Mouse (Mus musculus): ENCODE measurements at regions not wholly inside any gene's neighbourhood (a gene's known extent, or its start where the extent isn't known, plus 50 kb on each side); places are given as distances from the start of the nearest gene placed in this dataset.
"Not testable (repeated sequence)": the region's sequence is repeated elsewhere in the genome, so short reads cannot be mapped to it uniquely, and the experiment has no call there.

DNA sequence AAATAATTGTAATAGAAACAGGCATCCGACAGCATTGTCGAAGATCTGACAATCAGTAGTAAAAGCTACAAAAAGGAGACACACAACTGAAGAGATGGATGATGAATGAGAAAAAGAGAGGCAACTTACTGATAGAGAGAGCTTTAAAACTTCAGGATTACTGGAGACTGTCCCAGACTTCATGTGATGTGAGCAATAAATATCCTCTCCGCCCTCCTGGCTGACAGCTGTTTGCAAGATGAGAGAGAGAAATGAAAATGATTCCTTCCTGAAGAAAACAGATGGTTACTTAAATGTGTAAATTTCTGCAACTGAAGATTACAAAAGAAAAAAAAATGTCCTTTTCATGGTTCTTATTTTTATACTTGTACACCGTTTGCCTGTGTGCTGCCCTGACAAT, 306.7 kb upstream of the Ncam2 start:
- no peak for DNase-seq (ENCODE audit: extremely low spot score)

DNA sequence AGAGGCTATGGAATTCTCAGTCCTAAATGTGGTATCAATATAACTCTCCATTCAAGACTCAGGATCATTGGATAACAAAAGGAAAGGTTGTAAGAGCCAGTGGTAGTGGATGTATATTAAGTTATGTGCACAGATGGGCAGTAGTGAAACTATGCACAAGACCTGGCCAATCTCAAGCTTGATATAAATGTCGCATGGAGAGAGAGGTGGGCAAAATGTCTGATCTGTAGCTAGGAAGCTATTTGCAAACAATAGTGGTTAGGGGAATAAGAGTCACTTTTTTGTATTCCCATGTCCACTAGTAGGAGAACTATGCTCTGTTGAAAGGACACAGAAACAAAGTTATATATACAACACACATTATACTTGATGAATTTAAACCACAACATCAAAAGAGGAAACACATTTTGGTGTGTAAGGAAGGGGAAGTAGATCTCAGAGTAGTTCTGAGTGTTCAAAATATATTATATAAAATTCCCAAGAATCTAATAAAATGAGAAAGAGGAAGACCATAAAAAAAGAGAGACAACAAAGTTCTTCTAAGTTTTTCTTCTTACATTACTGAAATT, 279.7 kb upstream of the Ncam2 start:
- no peak for DNase-seq (ENCODE audit: extremely low spot score)

DNA sequence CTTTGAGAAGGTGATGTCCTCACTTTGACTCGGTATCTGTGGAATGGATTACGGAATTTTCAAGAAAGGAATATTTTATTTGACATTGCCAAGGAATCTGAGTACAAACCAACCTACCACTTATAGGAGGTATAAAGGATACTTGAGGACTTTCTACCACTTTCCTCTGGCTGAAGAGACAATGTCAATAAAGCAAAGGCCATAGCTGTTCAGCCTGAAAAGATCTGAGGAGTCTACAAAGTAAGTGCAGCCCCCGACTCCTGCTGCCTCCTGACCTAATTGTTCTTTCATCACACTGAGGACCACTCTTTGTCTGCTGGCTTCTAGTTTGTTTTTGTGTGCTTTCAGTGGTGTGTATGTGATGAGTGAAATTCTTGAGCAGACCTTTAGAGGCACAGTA, 269.5 kb upstream of the Ncam2 start:
- DNase-seq (ENCODE audit: extremely low spot score), result no peak

DNA sequence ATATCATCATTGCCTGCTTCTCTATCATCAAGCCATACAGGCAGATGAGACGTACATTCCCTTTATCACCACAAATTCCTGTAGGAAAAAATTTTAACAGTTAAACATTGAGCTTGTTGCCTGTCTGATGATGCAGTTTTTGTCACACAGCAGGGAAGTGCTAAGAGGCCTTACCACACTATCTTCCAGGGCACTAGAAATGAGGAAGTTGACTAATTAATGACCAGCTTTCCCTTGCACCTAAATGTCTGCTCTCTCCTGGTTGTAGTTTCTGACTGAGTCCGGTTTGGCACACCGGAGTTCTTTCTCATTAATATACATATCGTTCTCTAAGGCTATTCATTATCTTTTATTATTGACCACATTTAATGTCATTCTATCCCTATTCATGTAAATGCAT, 269.0 kb upstream of the Ncam2 start:
- DNase-seq (ENCODE audit: extremely low spot score), result no peak

DNA sequence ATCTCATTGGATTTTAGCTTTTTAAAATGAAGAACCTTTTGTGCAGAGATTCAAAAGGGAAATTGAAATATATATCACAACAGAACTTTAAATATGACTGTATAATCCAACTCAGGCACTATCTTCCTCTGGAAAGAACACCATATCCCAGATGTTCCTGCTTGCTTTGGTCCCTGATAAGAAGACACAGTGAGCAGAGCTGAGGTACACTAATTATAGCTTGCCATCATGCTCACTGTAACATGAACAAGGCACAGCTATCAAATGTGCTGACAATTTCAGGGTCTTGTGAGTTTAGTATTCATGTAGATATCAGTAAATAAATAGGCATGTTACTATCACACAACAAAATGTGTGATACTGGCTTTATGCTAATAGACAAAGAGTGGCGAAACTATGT, 264.8 kb upstream of the Ncam2 start:
- no peak for DNase-seq (ENCODE audit: extremely low spot score)

DNA sequence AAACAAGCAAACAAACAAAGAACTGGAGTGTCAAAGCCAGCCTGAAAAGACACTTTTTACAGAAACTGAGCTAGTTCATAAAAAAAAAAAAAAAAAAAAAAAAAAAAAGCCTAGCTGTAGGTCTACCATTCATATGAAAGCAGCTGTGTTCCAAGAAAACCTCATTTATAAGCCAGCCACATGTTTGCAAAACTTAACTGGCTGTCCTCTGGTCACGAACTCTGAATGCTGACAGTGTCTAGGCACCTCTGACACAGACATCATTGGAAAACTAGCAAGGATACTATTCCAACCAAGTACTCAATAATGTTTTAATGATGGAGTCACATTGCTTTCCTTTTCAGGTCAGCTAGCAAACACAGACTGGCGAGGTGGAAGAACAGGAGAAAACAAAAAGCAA, 238.4 kb upstream of the Ncam2 start:
- no peak for DNase-seq (ENCODE audit: extremely low spot score)

DNA sequence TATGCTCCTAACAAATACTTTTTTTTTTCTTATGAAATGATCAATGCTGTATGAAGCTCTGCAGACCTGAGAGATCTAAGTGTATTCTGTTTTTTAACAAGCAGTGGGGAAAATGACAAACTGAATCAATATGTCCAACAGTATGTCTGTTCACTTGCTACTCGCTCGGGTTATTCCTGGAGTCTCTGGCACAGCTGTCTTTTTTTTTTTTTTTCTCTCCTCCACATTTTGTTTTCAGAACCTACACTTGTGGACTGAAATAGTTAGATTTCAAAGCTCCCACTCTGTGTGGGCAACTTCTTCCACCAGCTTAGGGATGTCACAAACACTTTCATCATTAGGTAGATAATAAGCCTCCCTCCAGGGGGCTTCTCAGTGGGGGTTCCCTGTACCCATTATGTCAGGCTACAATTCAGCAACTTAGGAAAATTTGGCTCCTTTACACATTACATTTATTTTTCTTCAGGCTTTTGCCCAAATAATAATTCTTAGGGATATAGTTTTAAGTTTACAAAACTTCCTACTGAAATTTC, 218.9 kb upstream of the Ncam2 start:
- no peak for DNase-seq (ENCODE audit: extremely low spot score)

DNA sequence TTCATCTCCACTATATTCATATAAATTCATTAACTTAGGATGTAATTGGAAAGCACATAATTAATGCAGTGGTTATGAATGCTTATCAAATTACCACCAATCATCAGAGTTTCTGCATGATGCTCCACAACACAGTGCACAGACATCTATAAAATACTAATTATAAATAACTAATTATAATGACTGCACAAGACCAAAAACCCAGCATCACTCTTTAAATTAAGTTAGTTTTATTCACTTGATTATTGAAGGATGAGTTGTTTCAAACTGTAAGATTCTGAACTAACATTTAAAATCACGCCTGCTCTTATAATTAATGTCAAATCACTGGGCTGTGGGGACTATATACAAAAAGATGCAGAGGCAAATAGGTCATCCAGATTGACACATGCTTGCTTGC, 212.7 kb upstream of the Ncam2 start:
- no peak for DNase-seq (ENCODE audit: extremely low spot score)

DNA sequence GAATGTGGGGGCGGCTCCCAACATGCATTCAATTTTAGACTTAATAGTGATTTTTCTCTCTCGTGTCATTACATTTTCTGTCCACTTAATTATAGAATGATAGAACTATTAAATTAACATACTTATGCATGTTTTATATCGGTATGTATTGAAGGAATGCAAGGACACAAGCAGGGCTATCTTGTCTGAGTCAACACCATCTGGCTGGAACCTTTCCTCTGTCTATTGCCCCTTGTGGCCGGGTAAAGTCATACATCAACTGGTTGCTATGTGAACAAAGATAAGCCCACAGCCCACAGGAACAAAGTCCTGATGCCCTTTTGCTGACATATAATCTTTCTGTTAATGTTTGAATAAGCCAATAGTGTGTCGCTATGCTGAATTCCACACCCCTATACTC, 163.7 kb upstream of the Ncam2 start:
- not testable (repeated sequence) for DNase-seq (ENCODE audit: extremely low spot score)

DNA sequence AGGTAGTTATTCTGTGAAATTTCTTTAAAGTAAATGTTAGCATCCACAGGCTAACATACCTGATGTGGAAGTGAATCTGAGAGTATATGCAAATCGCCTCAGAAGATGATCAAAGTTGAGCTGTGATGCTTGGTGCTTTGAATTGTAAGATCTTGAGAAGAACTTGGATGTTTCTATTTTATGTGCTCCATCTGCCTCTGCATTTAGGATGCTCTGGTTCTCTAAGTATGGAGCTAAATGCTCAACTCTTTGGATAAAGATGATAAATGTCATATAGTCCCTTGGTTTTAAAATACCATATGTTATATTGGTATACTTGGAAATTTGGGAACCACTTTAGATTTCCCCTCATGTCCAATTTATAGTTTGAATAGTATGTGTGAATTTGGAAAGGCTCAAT, 159.2 kb upstream of the Ncam2 start:
- DNase-seq (ENCODE audit: extremely low spot score), result no peak

DNA sequence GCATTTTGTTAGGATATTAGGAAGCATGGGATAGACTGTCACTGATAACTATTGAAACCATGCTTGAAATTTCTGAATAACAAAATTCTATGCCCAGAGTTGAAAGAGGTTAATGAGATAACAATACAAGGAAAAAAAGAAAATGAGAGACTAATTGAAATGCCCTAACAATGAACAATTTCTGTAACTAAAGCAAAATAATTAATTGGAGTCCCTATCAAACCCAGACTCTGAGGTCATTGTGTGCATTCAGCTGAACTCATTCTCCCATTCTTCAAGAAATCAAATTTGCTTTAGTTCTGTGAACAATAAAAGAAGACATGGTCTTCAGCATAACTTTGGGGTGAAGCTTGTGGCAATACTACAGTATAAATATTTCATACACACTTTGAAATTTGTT, 154.8 kb upstream of the Ncam2 start:
- no peak for DNase-seq (ENCODE audit: extremely low spot score)

DNA sequence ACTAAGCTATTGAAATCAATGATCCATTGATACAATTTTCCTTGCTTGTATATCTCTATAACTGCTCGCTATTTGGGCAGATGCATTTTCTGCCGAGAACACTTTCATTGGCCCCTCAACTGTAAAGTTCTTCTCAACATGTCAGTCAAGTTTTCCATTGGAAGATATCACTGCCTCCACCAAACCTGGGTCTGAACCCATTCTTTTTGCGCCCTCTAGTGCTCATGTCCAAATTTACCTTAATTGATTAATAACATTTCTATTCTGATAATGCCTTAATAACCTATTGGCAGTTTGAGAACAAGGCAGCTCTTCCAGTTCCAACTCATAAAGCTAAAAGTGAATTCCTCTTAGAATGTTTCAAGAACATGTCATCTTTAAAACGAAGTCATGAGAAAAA, 132.2 kb upstream of the Ncam2 start:
- DNase-seq (ENCODE audit: extremely low spot score), result peak; percentile 8
